Mouse (Mus musculus) thymus, adult 18-20 months (tissue): ENCODE measurements around the gene Crebzf.

Experiments used
- DNase-seq, 2 experiments: peaks; one replicate each; pipeline ENCODE4 v3.0.0; 2022; ENCODE audit warnings: mixed read lengths in 2 of 2

The Crebzf gene

GRCm38 (mm10) chr7:90482607-90483006, 40.1 kb downstream of the Crebzf start:
- no peak for DNase-seq
